Mouse (Mus musculus) intestine, embryonic 15.5 days (tissue): ENCODE results near the gene Dhx58. TPM values are rescaled to one million over a fixed set of nuclear protein-coding genes. Genes with fewer than 3 reads are reported as not detected.

ENCODE experiments used
- ATAC-seq: fragments of 200-750 bp; cut with Nextera tagmentation; 2 replicates; pipeline ENCODE4 v1.8.0; 2017; ENCODE audit warnings: moderate TSS enrichment, moderate library complexity
- H3K27ac ChIP-seq: fragments of 300-500 bp; sonication (generic); 2 replicates; pipeline ENCODE4 v1.5.1; 2015; ENCODE audit warnings: mild to moderate bottlenecking, inconsistent platforms
- H3K27me3 ChIP-seq: fragments of 300-500 bp; sonication (generic); replicated peaks from 2 replicates; pipeline ENCODE4 v1.6.1; 2015; ENCODE audit warnings: inconsistent platforms
- H3K36me3 ChIP-seq: fragments of 300-500 bp; sonication (generic); 2 replicates; pipeline ENCODE4 v1.6.1; 2015; ENCODE audit warnings: inconsistent platforms
- H3K4me1 ChIP-seq: fragments of 300-500 bp; sonication (generic); replicated peaks from 2 replicates; pipeline ENCODE4 v1.6.1; 2015; ENCODE audit warnings: inconsistent platforms
- H3K4me2 ChIP-seq: fragments of 300-500 bp; sonication (generic); replicated peaks from 2 replicates; pipeline ENCODE4 v1.6.1; 2015; ENCODE audit warnings: mild to moderate bottlenecking, inconsistent platforms
- H3K4me3 ChIP-seq: fragments of 300-500 bp; sonication (generic); replicated peaks from 2 replicates; pipeline ENCODE4 v1.5.1; 2015; ENCODE audit warnings: inconsistent platforms
- H3K9ac ChIP-seq: fragments of 300-500 bp; sonication (generic); 2 replicates; pipeline ENCODE4 v1.6.1; 2015; ENCODE audit warnings: inconsistent platforms
- H3K9me3 ChIP-seq: fragments of 300-500 bp; sonication (generic); 2 replicates; pipeline ENCODE4 v1.6.1; 2016; ENCODE audit warnings: inconsistent platforms
- WGBS: fragments of 180-500 bp; shearing (Covaris S2); methylation state at CpG from one replicate; pipeline ENCODE4 v1.1.7; 2015; 5-methylcytosine and 5-hydroxymethylcytosine counted together
- polyA plus RNA-seq: library from polyadenylated mRNA; unstranded; fragments of >200 nt; fragmentation: Nextera tagmentation; extraction: Ambion mirVana; gene quantifications from 2 replicates; pipeline ENCODE4 v1.2.1, GENCODE M21; 2015

The Dhx58 gene
- polyA plus RNA-seq, 1 experiment from 2014 or later: 2.7 TPM

GRCm38 (mm10) chr11:100690389-100690788, 13.7 kb downstream of the Dhx58 start:
- H3K9ac ChIP-seq: no peak overlapping the region
- H3K4me2 ChIP-seq: no peak overlapping the region
- no peak overlapping the region for H3K4me3 ChIP-seq
- H3K36me3 ChIP-seq: no peaks in the 10 kb centered on the region
- WGBS: 61% methylated on average over 7 of the region's 7 CpGs
- H3K9me3 ChIP-seq: no peaks in the 10 kb centered on the region
- H3K27me3 ChIP-seq: peaks cover 5% of the 10 kb centered on the region; the same call in 1 of the 2 replicates
- no peak for ATAC-seq
- H3K4me1 ChIP-seq: peaks cover 10% of the 10 kb centered on the region; the same call in 1 of the 2 replicates
- no peak overlapping the region for H3K27ac ChIP-seq

DNA sequence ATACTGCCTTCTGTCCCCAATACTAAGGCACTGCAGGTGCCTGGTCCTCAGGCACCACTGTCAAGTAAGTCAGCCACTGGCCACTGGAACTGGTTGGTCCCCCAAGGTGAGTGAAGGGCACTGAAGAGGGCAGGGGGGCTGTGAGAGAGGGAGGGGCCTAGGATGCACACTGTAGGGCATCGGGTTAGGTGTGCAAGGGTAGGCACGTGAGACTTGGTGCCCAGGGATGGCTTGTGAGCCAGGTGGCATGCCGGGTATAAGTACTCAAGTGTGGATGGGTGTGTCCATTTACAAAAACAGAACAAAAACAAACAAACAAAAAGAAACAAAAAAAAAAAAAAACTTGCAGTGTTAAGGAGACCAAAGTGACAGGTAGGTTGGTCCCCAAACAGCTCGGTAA, 15.6 kb downstream of the Dhx58 start:
- Histone ChIP-seq H3K36me3 (no peaks in the 10 kb centered on the region), H3K27ac (no peak overlapping the region), H3K9me3 (no peaks in the 10 kb centered on the region), H3K9ac (no peak overlapping the region), H3K4me3 (no peak overlapping the region), H3K27me3 (peaks cover 5% of the 10 kb centered on the region; the same call in 1 of the 2 replicates), H3K4me1 (peaks cover 10% of the 10 kb centered on the region; the same call in 1 of the 2 replicates), H3K4me2 (no peak overlapping the region)
- no peak for ATAC-seq
- 74% methylated on average over 4 of the region's 4 CpGs for WGBS

- Histone ChIP-seq H3K4me2 (no peak overlapping the region), H3K4me1 (peaks cover 8% of the 10 kb centered on the region; the same call in 1 of the 2 replicates), H3K4me3 (no peak overlapping the region), H3K9ac (no peak overlapping the region), H3K27ac (no peak overlapping the region), H3K9me3 (no peaks in the 10 kb centered on the region), H3K36me3 (no peaks in the 10 kb centered on the region), H3K27me3 (peaks cover 5% of the 10 kb centered on the region; the same call in 1 of the 2 replicates)
- 75% methylated on average over 7 of the region's 7 CpGs for WGBS
- ATAC-seq: no peak
These were observed 16.8 kb downstream of the Dhx58 start for GRCm38 (mm10) chr11:100687265-100687664.

DNA sequence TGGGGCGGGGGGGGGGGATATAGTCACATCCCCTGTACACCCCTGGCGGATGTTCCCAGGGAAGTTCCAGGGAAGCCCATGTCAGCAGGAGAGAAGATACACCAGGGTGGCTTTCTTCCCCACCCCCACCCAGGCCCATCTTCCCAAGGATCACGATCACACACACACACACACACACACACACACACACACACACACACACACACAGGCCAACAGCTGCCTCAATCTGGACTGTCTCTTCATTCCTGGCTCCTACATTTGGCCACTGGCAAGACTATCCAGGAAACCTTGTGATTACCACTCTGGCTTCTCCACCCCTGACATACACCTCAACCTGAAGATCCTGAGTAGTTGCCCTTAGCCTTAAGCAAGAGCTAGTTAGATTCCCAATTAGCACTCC, 18.7 kb downstream of the Dhx58 start:
- Histone ChIP-seq H3K9me3 (no peaks in the 10 kb centered on the region), H3K4me1 (no peaks in the 10 kb centered on the region), H3K4me3 (no peak overlapping the region), H3K27me3 (no peaks in the 10 kb centered on the region), H3K9ac (no peak overlapping the region), H3K4me2 (no peak overlapping the region), H3K36me3 (no peaks in the 10 kb centered on the region), H3K27ac (no peak overlapping the region)
- 87% methylated on average over 2 of the region's 3 CpGs for WGBS
- no peak for ATAC-seq

DNA sequence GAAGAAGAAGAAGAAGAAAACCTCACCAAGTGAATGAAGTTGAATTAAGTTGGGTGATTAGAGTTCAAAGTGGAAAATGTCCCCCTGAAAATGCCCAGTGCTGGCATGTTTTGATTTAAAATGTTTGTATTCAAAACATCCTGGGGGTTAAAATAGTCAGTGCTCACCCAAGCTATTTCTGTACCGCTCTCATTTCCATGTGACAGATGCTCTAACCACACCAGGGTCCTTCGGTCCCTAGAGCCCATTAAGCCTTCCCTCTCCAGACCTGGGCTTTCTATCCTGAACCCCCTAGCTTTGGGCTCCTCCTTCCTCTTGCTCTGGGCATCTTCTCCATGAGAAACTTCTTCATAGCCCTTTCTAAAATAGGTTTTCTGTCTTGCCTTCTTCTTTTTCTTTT, 20.0 kb downstream of the Dhx58 start:
- H3K4me1 ChIP-seq: no peaks in the 10 kb centered on the region
- ATAC-seq: no peak
- 83% methylated on average over 2 of the region's 2 CpGs for WGBS
- H3K27ac ChIP-seq: no peak overlapping the region
- no peaks in the 10 kb centered on the region for H3K36me3 ChIP-seq
- H3K9me3 ChIP-seq: no peaks in the 10 kb centered on the region
- H3K9ac ChIP-seq: no peak overlapping the region
- no peaks in the 10 kb centered on the region; the same call in 1 of the 2 replicates for H3K27me3 ChIP-seq
- no peak overlapping the region for H3K4me3 ChIP-seq
- no peak overlapping the region for H3K4me2 ChIP-seq

DNA sequence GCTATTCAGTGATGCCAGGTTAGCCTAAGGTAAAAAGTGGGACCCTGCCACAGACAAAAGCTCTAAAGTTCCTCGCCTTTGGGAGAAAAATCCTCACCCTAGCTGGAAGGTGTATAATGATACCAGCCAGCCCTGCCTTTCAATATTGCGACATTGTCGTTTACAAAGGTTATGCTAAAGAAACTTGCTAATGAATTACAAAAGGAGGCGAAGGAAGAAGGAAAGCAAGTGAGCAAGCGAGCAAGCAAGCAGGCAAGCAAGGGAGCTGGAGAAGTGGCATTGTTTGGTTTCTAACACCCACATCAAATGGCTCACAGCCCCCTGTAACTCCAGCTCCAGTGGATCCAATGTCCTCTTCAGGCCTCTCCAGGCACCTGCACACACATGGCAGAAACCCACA, 21.5 kb downstream of the Dhx58 start:
- no peak overlapping the region for H3K4me2 ChIP-seq
- no peaks in the 10 kb centered on the region for H3K9me3 ChIP-seq
- no peak for ATAC-seq
- H3K27me3 ChIP-seq: no peaks in the 10 kb centered on the region; the same call in 1 of the 2 replicates
- no peak overlapping the region for H3K27ac ChIP-seq
- no peaks in the 10 kb centered on the region for H3K4me1 ChIP-seq
- no peak overlapping the region for H3K4me3 ChIP-seq
- H3K36me3 ChIP-seq: no peaks in the 10 kb centered on the region
- 72% methylated on average over 5 of the region's 5 CpGs for WGBS
- H3K9ac ChIP-seq: no peak overlapping the region

DNA sequence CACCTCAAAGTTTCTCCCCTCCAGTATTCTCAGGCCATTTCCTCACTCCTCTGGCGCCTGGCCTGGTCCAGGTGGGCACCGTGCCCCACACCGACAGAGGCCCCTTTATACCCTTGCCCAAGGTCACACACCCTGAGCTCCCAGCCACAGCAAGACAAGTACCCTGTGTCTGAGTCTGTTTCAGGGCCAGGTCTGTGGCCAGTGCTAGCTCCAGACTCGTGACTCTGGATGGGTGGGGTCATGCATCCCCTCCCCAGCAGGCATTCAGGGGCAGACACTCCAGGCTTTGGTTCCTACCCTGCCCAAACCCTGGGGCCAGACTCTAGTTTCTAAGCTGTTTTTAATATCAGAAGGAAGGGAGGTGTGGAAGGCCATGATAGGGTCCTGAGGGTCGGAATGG, 22.2 kb downstream of the Dhx58 start:
- no peak overlapping the region for H3K27ac ChIP-seq
- H3K4me3 ChIP-seq: no peak overlapping the region
- H3K9me3 ChIP-seq: no peaks in the 10 kb centered on the region
- no peak overlapping the region for H3K4me2 ChIP-seq
- no peak for ATAC-seq
- H3K9ac ChIP-seq: no peak overlapping the region
- H3K36me3 ChIP-seq: no peaks in the 10 kb centered on the region
- H3K4me1 ChIP-seq: no peaks in the 10 kb centered on the region
- H3K27me3 ChIP-seq: no peaks in the 10 kb centered on the region; the same call in 1 of the 2 replicates
- WGBS: 81% methylated on average over 5 of the region's 5 CpGs

DNA sequence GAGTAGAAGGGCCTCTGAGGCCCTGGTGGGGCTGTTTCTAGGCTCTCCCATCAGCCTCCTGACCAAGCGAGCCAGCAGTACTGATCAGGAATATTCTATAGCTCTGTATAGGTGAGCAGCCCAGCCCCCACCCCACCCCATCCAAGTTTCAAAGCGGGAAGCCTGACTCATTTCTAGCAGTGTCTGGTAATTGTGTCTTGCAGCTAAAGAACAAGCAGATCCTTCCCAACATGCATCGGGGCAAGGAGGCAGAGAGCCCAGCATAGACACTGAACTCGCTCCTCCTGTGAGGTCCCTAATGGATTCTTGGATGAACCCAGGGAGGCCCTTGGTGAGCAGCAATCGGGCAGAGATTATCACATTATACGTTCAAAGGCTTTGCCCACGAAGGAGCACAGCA, 26.3 kb downstream of the Dhx58 start:
- no peak for ATAC-seq
- Histone ChIP-seq H3K4me1 (peaks cover 5% of the 10 kb centered on the region; the same call in 1 of the 2 replicates), H3K9ac (no peak overlapping the region), H3K27me3 (peaks cover 7% of the 10 kb centered on the region; the same call in 1 of the 2 replicates), H3K36me3 (no peaks in the 10 kb centered on the region), H3K4me2 (no peak overlapping the region), H3K27ac (no peak overlapping the region), H3K4me3 (no peak overlapping the region), H3K9me3 (no peaks in the 10 kb centered on the region)
- WGBS: 47% methylated on average over 7 of the region's 7 CpGs

DNA sequence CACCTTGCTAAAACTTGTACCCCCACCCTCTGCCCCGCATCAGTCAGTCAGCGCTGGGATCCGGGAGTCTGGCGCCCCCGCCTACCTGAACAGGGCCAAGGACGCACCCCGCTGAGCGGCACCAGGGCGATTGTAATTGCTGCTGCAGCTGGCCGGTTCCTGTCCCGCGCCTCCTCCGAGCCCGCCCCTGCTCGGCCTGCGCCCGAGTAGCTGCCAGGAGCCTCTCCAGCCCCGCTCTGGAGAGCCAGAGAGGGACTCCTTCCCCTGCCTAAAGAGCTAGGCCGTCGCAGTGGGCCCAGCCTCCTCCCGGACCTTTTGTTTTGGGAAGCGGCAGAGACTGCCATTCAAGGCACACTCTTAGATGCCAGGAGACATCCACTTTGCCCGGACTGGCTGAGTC, 30.9 kb downstream of the Dhx58 start:
- H3K27me3 ChIP-seq: peaks cover 8% of the 10 kb centered on the region; the same call in 1 of the 2 replicates
- peak overlapping the region; percentile 6 for H3K4me3 ChIP-seq
- H3K36me3 ChIP-seq: no peaks in the 10 kb centered on the region
- peak overlapping the region; percentile 47 for H3K4me2 ChIP-seq
- 6% methylated on average over 23 of the region's 23 CpGs for WGBS
- H3K9me3 ChIP-seq: no peaks in the 10 kb centered on the region
- peak overlapping the region; percentile 20; the same call in 1 of the 2 replicates for H3K9ac ChIP-seq
- 0 out of 2 replicates have a peak, but pooled peaks have one; percentile 31 for ATAC-seq
- no peak overlapping the region for H3K27ac ChIP-seq
- H3K4me1 ChIP-seq: peaks cover 5% of the 10 kb centered on the region; the same call in 1 of the 2 replicates

GRCm38 (mm10) chr11:100671956-100672355, 32.1 kb downstream of the Dhx58 start:
- Histone ChIP-seq H3K9ac (no peak overlapping the region), H3K4me3 (no peak overlapping the region), H3K27me3 (peaks cover 8% of the 10 kb centered on the region; the same call in 1 of the 2 replicates), H3K4me2 (no peak overlapping the region), H3K36me3 (no peaks in the 10 kb centered on the region), H3K4me1 (peaks cover 5% of the 10 kb centered on the region; the same call in 1 of the 2 replicates), H3K9me3 (no peaks in the 10 kb centered on the region), H3K27ac (no peak overlapping the region)
- 60% methylated on average over 2 of the region's 2 CpGs for WGBS
- ATAC-seq: no peak

DNA sequence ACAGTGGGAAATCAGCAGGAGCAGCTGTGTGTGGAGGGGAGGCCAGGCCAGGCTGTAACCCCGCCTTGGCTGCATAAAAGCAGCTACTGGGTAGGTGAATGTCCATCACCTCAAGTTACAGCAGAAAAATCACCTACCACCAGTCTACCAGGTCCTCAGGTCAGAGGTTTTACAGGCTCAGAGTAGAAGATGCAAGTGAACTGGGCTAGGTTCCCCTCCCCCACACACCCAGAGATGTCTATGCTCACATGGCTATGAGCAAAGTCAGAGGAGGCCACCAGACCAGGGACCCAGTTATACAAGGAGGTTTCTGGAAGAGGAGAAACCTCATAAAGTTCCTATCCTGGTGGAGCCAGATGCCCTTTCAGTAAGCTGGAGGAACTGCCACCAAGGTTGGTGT, 33.0 kb downstream of the Dhx58 start:
- 75% methylated on average over 1 of the region's 1 CpGs for WGBS
- Histone ChIP-seq H3K27me3 (peaks cover 8% of the 10 kb centered on the region; the same call in 1 of the 2 replicates), H3K4me2 (no peak overlapping the region), H3K9ac (no peak overlapping the region), H3K27ac (no peak overlapping the region), H3K36me3 (no peaks in the 10 kb centered on the region), H3K4me1 (peaks cover 5% of the 10 kb centered on the region; the same call in 1 of the 2 replicates), H3K9me3 (no peaks in the 10 kb centered on the region), H3K4me3 (no peak overlapping the region)
- no peak for ATAC-seq

- H3K4me2 ChIP-seq: no peak overlapping the region
- ATAC-seq: no peak
- WGBS: 70% methylated on average over 10 of the region's 10 CpGs
These were observed 44.3 kb downstream of the Dhx58 start for GRCm38 (mm10) chr11:100659806-100660205.

GRCm38 (mm10) chr11:100656458-100656857, 47.6 kb downstream of the Dhx58 start:
- ATAC-seq: no peak
- Histone ChIP-seq H3K4me1 (no peaks in the 10 kb centered on the region), H3K9ac (no peak overlapping the region), H3K27ac (no peak overlapping the region), H3K27me3 (peaks cover 4% of the 10 kb centered on the region), H3K4me3 (no peak overlapping the region), H3K36me3 (no peaks in the 10 kb centered on the region), H3K9me3 (no peaks in the 10 kb centered on the region), H3K4me2 (0 out of 2 replicates have a peak overlapping the region, but pooled peaks have one; percentile 1)
- 12% methylated on average over 6 of the region's 6 CpGs for WGBS

More at GRCm38 (mm10) chr11:100659806-100660205, 44.3 kb downstream of the Dhx58 start:
- no peaks in the 10 kb centered on the region for H3K36me3 ChIP-seq
- H3K9ac ChIP-seq: no peak overlapping the region
- no peaks in the 10 kb centered on the region for H3K9me3 ChIP-seq
- H3K27ac ChIP-seq: no peak overlapping the region
- H3K27me3 ChIP-seq: no peaks in the 10 kb centered on the region
- H3K4me3 ChIP-seq: no peak overlapping the region
- no peaks in the 10 kb centered on the region for H3K4me1 ChIP-seq
